Mouse (Mus musculus): Measurements from ENCODE around the gene Ptrh2.

The Ptrh2 gene
- long read RNA-seq, experiment 1, transcript Ptrh2-202 (2 exons, 3,038 nt), result major isoform, 31 of 31 reads
- long read RNA-seq, experiment 1, partial matches to known transcripts, result 0 of 31 reads
- long read RNA-seq, experiment 1, other reads (novel, unspliced or antisense), result 0 of 31 reads
- long read RNA-seq, experiment 2, transcript Ptrh2-202 (2 exons, 3,038 nt), result major isoform, 36 of 39 reads
- long read RNA-seq, experiment 2, partial matches to known transcripts, result 0 of 39 reads
- long read RNA-seq, experiment 2, other reads (novel, unspliced or antisense), result 3 of 39 reads

DNA sequence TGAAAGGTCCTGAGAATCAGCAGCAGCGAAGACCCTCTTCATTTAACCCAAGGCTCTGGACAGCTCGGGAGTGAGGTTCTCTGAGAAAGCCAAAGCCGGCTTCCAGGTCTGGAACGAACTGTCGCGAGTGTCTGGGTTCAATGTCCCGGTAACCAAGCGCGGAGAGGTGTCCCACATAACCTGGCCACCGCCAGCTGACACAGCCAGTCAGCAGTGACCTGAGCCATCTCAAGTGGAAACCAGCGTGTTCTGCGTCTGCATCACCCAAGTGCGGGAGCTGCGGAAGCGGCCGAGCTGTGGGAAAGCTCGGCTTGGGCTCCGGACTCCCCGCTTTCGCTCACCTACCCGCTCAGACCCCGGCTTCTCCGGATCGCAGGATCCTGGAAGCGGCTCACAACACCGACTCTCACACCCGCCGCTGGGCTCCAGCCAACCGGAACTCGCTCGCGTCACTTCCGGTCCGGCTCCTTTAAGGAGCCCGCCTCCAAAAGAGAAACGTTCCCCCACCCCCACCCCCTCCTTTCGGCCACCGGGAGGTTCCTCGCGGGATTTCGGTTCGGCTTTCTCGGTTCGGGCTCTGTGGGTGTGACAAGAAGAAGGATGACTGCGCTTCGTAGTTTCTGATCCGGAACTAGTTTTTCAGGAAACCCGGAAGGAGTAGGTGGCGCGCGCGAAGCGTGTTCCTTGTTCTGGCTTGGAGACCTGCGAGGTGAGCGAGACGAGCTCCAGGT lies at the start of gene Ptrh2, which contains the start of gene Vmp1:
TSS of gene Ptrh2 (plus strand) at position 591 of the 731 bp plus-strand sequence.
TSS of gene Vmp1 (minus strand) at position 442 of the 731 bp plus-strand sequence.
- intact Hi-C loops (cut with DNase I), result no loop called here

- intact Hi-C loops (cut with DNase I), result no loop called here
Observed at GRCm38 (mm10) chr11:86634396-86634795, 49.4 kb upstream of the Ptrh2 start.

GRCm38 (mm10) chr11:86637697-86638096 lies 46.1 kb upstream of the Ptrh2 start:
- intact Hi-C loops (cut with DNase I), result no loop called here

GRCm38 (mm10) chr11:86641714-86642113 lies 42.1 kb upstream of the Ptrh2 start:
- intact Hi-C loops (cut with DNase I), result no loop called here

DNA sequence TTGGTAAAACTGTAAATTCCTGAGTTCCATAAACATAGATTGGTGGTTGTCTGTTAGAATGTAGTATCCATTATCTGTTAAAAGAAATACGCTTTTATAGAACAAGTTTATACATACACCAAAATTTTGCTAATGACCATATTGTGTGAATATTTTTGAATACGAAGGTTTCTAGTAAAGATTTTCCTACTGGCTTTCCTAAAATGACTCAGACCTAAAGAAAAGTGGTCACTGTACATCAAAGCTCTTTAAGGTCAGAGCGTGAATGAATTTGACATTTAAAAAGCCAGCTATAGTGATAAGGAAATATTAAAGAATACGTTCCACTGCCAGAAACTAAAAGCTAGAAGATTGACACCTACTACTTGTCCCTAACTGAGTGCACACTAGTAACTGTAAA lies 39.2 kb upstream of the Ptrh2 start:
- intact Hi-C loops (cut with DNase I), result no loop called here

DNA sequence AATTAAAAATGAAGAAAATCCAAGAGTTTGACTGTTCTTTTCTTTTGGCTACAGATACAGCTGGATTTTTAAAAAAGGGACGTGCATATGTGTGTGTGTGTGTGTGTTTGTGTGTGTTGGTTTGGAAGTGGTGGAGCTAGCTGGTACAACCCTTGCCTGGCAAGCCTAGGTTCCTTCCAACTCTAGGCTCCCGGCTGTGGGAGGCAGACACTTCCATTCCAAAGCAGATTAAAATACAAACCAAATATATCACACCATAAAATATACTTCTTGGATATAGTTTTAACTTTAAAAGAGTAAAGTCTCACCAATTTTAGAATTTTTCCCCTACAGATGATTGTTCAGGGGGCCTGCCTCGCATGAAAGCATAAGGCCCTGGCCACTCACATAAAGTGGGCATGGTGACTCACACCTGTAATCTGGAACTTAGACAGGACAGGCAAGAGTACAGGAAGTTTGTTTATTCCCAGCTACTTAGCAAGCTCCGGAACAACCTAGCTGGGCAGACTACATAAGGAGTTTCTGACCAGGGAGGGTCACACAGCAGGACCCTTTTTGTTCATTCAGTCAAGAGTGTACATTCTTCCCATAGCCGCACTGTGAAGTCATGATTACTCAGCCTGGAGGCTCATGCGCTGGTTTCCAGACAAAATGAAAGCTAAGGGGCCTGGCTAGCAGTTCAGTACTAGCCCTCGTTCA lies 37.5 kb upstream of the Ptrh2 start:
- intact Hi-C loops (cut with DNase I), result no loop called here

- intact Hi-C loops (cut with DNase I), result no loop called here
Observed at GRCm38 (mm10) chr11:86646885-86647459, 36.8 kb upstream of the Ptrh2 start.

DNA sequence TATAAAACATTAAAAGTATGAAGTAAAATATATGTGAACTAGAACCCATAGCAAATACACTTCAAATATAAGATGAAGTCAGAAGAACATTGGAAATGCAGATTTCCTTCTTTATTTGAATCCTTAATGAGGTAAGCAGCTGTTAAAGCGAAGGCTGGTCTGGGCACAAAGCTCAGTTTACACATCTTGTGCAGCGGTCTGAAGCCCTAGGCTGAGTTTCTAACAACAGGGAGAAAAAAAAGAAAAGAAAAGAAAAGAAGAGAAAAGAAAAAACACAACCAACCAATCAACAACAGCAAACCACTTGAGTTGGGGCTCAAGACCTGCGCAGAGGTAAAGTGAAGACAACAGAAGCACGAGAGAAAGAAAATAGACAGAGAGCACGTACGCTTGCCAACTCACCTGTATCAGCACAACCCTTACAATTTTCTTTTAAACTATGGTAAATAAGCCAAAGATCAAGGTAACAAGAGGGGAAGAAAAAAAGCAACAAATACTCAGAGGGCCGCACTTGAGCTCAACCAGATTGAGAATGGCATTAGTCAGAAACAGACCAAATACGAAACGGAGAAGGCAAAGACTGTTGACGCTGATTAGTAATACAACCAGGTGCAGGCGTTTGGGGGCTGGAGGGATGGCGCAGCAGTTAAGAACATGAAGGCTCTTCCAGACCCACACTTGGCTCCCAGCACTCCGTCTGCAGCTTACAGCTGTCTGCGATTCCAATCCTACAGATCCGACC lies 35.9 kb upstream of the Ptrh2 start:
- intact Hi-C loops (cut with DNase I), result no loop called here

- intact Hi-C loops (cut with DNase I), result no loop called here
Observed at GRCm38 (mm10) chr11:86649542-86649941, 34.2 kb upstream of the Ptrh2 start.

- intact Hi-C loops (cut with DNase I), result no loop called here
Observed at GRCm38 (mm10) chr11:86650676-86651075, 33.1 kb upstream of the Ptrh2 start.

DNA sequence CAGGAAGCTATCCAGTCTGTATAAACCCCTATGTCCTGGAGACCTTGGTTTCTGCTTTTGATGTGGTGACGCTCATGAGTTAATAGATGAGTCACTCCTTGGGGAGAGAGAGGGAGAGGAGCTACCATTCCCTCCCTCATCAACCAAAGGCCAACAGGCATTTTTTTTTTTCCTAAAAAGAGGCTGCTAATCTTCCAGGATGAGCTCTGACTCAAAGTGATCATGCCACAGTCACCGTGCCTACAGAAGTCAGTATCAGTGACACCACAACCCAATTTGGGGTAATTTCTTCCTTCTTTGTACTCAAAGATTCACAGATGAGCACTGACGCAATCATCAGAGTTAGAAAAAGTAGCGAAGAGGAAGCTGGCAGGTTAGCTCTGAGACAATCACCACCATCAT lies 31.2 kb upstream of the Ptrh2 start:
- intact Hi-C loops (cut with DNase I), result no loop called here

- intact Hi-C loops (cut with DNase I), result no loop called here
Observed at GRCm38 (mm10) chr11:86653446-86653845, 30.3 kb upstream of the Ptrh2 start.

DNA sequence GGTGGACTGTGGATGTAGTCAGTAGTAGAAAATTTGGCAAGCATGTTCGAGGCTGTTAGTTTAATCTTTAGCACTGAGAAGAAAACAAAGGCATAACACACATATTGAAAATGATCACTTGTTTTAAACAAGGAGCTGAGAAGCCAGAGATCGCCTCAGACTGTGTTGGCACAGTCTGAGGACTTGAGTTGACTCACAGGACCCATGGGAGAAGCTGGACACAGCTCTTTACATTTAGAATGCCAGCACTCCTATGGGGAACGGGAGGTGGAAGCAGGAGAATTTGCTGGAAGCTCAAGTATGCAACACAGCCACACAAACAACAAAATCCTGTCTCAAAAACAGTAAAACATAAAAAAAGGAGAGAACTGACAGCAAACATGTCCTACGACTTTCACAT lies 29.7 kb upstream of the Ptrh2 start:
- intact Hi-C loops (cut with DNase I), result loop anchor here (2.0 kb wide), 1 partner anchor 359 kb away; no protein-coding TSS in a partner anchor

DNA sequence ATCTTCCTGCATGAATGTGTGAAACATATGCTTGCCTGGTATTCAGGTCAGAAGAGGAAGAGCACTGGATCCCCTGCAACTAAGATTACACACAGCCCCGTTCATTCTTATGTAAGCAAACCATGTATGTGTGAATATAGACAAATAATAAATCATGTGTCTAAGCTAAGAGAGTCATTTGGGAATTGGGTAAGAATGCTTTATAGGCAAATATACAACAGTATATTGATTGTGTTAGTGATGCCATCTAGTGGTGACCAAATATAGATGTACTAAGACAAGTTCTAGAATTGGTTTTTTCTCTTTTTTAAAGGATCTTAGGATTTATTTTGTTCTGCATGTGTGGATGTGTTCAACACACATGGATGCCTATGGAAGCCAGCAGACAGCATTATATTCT lies 28.1 kb upstream of the Ptrh2 start:
- intact Hi-C loops (cut with DNase I), result loop anchor here (1.0 to 2.0 kb wide), 2 partner anchors 87 to 357 kb away; no protein-coding TSS in a partner anchor

DNA sequence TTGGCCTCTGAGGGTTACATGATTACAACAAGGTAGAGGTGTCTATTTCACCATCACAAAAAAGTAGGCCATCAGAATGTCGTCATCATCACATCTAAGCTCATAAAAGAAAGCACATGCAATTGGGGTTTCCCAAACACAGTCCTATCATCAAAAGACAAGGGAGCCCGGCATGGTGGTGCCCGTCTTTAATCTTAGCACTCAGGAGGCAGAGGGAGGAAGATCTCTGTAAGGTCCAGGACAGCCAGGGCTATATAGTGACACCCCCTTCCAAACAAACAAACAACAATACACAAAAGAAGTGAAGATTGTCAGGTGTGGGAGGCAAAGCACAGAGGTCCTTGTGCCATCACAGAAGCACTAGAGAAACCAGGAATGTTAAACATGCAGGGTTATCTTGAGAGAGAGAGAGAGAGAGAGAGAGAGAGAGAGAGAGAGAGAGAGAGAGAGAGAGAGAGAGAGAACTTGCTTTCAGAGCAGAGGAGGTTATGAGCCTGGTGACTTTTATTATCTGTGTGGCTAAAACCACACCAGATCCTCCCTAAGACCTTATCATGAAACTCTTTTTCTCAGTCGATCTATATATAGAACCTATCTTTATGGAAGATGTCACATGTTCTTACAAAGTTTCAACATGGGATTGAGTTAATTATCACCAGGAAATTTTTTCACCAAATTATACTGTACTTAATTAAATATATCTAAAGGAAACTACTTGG lies 26.8 kb upstream of the Ptrh2 start:
- intact Hi-C loops (cut with DNase I), result no loop called here

- intact Hi-C loops (cut with DNase I), result no loop called here
Observed at GRCm38 (mm10) chr11:86657863-86658262, 25.9 kb upstream of the Ptrh2 start.

GRCm38 (mm10) chr11:86662986-86663895 lies 20.5 kb upstream of the Ptrh2 start:
- intact Hi-C loops (cut with DNase I), result no loop called here

GRCm38 (mm10) chr11:86663977-86664376 lies 19.8 kb upstream of the Ptrh2 start:
- intact Hi-C loops (cut with DNase I), result no loop called here

GRCm38 (mm10) chr11:86664406-86664805 lies 19.4 kb upstream of the Ptrh2 start:
- intact Hi-C loops (cut with DNase I), result no loop called here

Data from adrenal gland (tissue).